Mouse (Mus musculus) gastrocnemius, postnatal 10 days (tissue): Measurements from ENCODE around the gene Pacrg. TPM values are rescaled to one million over a fixed set of nuclear protein-coding genes. Genes with fewer than 3 reads are reported as not detected.

ENCODE experiments used
- DNase-seq: peaks from one replicate; pipeline ENCODE4 v3.0.0; 2021; ENCODE audit warnings: mixed read lengths
- total RNA-seq, 2 experiments: library from RNA; stranded (reverse); gene quantifications; 2 replicates each; pipeline ENCODE4 v1.2.3; 2021

Pacrg gene
- total RNA-seq, 2 experiments from 2014 or later, result 1.9 to 2.1 TPM

DNA sequence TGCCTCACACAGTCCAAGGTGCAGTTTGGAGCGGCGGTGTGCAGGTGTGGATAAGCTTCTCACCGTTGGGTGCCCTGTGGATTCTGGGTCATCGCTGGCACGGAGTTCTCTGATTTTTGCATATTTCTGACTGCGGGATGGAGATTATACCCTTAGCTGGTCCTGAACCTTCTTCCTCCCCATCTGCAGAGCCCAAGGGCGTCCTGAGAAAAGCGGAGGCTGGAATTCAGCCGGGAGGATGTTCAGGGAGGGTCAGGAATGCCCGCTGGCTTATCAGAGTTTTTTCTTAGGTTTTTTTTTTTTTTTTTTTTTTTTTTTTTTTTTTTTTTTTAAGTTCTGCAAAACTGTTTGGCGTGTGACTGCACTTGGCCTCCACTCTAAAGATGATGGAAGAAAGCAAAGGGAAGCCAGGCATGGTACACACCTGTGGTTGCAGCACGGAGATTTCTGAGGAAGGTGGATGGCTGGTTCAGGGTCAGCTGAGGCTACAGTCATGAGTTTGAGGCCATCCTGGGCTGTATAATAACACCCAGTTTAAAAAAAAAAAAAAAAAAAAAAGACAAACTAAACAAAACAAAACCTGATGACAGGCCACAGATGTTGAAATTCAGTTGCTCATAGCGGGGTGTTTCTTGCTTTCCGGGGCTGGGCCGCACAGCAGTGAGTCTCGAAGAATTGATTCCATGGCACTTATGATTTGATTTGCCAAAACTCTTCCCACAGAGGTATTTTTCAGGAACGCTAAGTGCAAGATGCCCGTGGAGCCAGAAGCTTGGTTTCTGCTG lies 467.9 kb downstream of the Pacrg start:
- DNase-seq, result no peak

- DNase-seq, result no peak
Observed at GRCm38 (mm10) chr17:10371472-10371871, 468.6 kb downstream of the Pacrg start.

- no peak for DNase-seq
Observed at GRCm38 (mm10) chr17:10370660-10371130, 469.4 kb downstream of the Pacrg start.

GRCm38 (mm10) chr17:10369961-10370659 lies 470.0 kb downstream of the Pacrg start:
- no peak for DNase-seq

- no peak for DNase-seq
Observed at GRCm38 (mm10) chr17:10367044-10367443, 473.1 kb downstream of the Pacrg start.

- DNase-seq, result no peak
Observed at GRCm38 (mm10) chr17:10366577-10366976, 473.5 kb downstream of the Pacrg start.

- no peak for DNase-seq
Observed at GRCm38 (mm10) chr17:10365501-10366482, 474.3 kb downstream of the Pacrg start.

- no peak for DNase-seq
Observed at GRCm38 (mm10) chr17:10363151-10363550, 477.0 kb downstream of the Pacrg start.

GRCm38 (mm10) chr17:10361882-10362291 lies 478.2 kb downstream of the Pacrg start:
- no peak for DNase-seq

DNA sequence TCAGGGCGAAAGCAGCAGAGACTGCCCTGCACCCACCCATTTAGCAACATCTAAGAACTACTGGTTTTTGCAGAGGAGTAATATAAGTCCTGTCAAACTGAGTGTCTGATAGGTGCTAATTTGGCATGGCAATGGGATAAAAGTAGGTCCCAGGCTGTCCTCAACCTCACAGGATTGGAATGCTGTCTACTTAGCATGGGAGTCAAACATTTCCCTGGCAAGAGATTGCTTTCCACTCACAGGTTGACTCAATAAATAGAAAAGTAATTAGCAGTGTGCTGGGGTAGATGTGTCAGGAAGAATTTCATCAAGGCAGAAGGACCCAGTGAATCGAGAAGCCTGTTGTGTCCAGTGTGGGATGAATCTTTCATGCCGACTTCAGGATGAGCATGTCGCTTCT lies 479.4 kb downstream of the Pacrg start:
- no peak for DNase-seq

DNA sequence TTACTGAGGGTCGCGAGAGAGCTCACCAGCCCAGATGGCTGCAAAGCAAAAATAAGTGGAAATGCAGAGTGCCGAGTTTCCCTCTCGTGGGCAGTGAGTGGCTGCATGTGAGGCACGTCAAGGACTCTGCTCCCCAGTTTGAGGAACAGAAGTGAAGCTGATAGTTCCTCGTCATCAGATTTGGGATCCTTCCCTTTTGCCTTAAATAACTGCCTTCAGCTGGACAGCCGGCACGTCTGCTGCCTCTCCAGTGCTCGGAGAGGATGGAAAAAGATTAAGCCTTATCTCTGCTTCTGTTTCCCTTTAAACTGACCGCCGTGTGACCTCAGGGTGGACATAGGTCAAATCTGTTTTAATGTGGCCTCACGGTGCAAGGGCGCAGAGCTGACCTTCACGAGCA lies 480.6 kb downstream of the Pacrg start:
- no peak for DNase-seq

- DNase-seq, result no peak
Observed at GRCm38 (mm10) chr17:10357348-10357747, 482.8 kb downstream of the Pacrg start.

GRCm38 (mm10) chr17:10356294-10356693 lies 483.8 kb downstream of the Pacrg start:
- DNase-seq, result no peak

DNA sequence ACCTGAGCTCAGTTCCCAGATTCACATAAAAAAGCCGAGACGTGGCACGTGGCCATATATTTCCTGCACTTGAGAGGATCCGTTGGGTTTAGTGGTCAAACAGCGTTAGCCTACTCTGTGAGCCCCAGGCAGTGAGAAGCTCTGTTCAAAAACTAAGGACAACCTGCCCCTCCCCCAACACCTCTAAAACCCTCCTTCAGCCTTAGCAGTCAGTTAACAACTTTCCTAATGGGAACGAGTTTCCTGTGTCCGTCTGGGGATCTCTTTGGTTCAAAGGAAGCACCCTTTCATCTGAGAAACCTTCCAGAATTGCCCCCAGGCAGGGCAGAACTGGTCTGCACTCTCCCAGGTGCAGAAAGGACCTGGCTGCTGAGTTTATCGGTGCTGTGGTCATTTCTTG lies 484.4 kb downstream of the Pacrg start:
- no peak for DNase-seq

Other genes with a start within 250 kb of the Pacrg start
- 10 to 100 TPM; 12.7 to 15.9 TPM for gene Prkn, start 73 bp upstream of the Pacrg start, total RNA-seq